15 mouse cellular contexts compared by ENCODE assay signal in genomic region chr9:63360410-63360809, GRCm38 (mm10). TPM values are rescaled to one million over a fixed set of nuclear protein-coding genes. Genes with fewer than 3 reads are reported as not detected.
A peak's percentile ranks its signal among the peaks of the same experiment; 100 is the strongest.
DNase-seq lines count a peak whose midpoint lies in the region; ATAC-seq lines count a peak whose summit lies in the region.
"Had no signal": no experiment of that assay in that cellular context is flagged by ENCODE, and none has a peak within 500 bp of the region (broad histone marks: within the 10 kb centered on the region; RNA-seq: fewer than 3 reads in every experiment).

No protein-coding gene starts in this region.

- no peak overlapping the region for H3K9ac ChIP-seq in kidney, embryonic 16.5 days (replicated peaks; ENCODE audit: low read length)
- H3K9ac ChIP-seq: limb, embryonic 15.5 days had no signal

- peaks cover 3% of the 10 kb centered on the region for H3K9me3 ChIP-seq in kidney, embryonic 16.5 days (ENCODE audit: low read length)
- H3K9me3 ChIP-seq: limb, embryonic 15.5 days had no signal

- no peak overlapping the region for H3K4me2 ChIP-seq in kidney, embryonic 16.5 days (replicated peaks; ENCODE audit: low read depth, low read length)
- H3K4me2 ChIP-seq: limb, embryonic 15.5 days had no signal

- ATAC-seq in frontal cortex, adult (ENCODE audit: low TSS enrichment), result peak; percentile 65
- no peak for ATAC-seq in kidney, embryonic 16.5 days (ENCODE audit: low FRiP score, low TSS enrichment)
- ATAC-seq: hindbrain, embryonic 16.5 days had no signal

- no peak overlapping the region for H3K4me3 ChIP-seq in kidney, embryonic 16.5 days (ENCODE audit: low read length)
- H3K4me3 ChIP-seq: limb, embryonic 15.5 days; myocyte had no signal

- DNase-seq in frontal cortex, postnatal 10 days (ENCODE audit: low spot score in 2 of 2), result no peak
- peak; percentile 17 to 36 for DNase-seq in kidney, postnatal 4 days
- peak; percentile 15 for DNase-seq in retina, postnatal 1 day
- DNase-seq in retina, embryonic 14.5 days (ENCODE audit: low spot score), result no peak
- DNase-seq in thymus, adult 18-20 months, result no peak
- DNase-seq: adrenal gland, postnatal 14 days; cerebellum, adult 9-11 months; heart, postnatal 14 days; kidney, adult 8-10 months; thymus, postnatal 4 days had no signal

- 53% methylated on average over 3 of the region's 3 CpGs for WGBS in kidney, embryonic 16.5 days

- H3K36me3 ChIP-seq in kidney, embryonic 16.5 days (ENCODE audit: insufficient read depth, low read length), result peaks cover 5% of the 10 kb centered on the region

- H3K27ac ChIP-seq in kidney, embryonic 16.5 days (ENCODE audit: low read length), result no peak overlapping the region
- H3K27ac ChIP-seq: limb, embryonic 15.5 days had no signal

- no peaks in the 10 kb centered on the region for H3K27me3 ChIP-seq in kidney, embryonic 16.5 days (ENCODE audit: insufficient read depth, low read length)
- H3K27me3 ChIP-seq: limb, embryonic 15.5 days had no signal

- H3K4me1 ChIP-seq in kidney, embryonic 16.5 days (ENCODE audit: insufficient read depth, low read length), result 0 out of 2 replicates have a peak, but pooled peaks cover 10% of the 10 kb centered on the region

RNA-seq across cellular contexts. Expression of gene Map2k5, which starts 17.3 kb away (rescaled TPM):
- 38.4 and 39.5 TPM in 2 replicates for polyA plus RNA-seq in kidney, embryonic 16.5 days (2015; fragmentation: Nextera tagmentation; extraction: Ambion mirVana)

RNA-seq across cellular contexts. Expression of gene 2300009A05Rik, which starts 38.6 kb away (rescaled TPM):
- polyA plus RNA-seq in kidney, embryonic 16.5 days (2015; fragmentation: Nextera tagmentation; extraction: Ambion mirVana), result 63.2 and 66.9 TPM in 2 replicates

Comparison
In these comparisons a context has a peak if more than half of its experiments do, and no peak if none do; other contexts are left out.
1. DNase-seq: peak in kidney, postnatal 4 days (2 of 2) and retina, postnatal 1 day (single experiment); none in frontal cortex, postnatal 10 days (0 of 2), retina, embryonic 14.5 days (single experiment) and thymus, adult 18-20 months (0 of 2).